Mouse (Mus musculus) erythroblast, adult 5-6 weeks (primary cell): Measurements from ENCODE around the gene Gm20662. TPM values are rescaled to one million over a fixed set of nuclear protein-coding genes. Genes with fewer than 3 reads are reported as not detected.

Source experiments
- ATAC-seq: replicated peaks from 2 replicates; pipeline ENCODE4 v1.8.0; 2016; ENCODE audit warnings: moderate number of reproducible peaks, mild to moderate bottlenecking, moderate TSS enrichment, inconsistent platforms; ENCODE audit not compliant: poor library complexity, low FRiP score, severe bottlenecking
- total RNA-seq, 2 experiments: library from RNA; stranded (forward) in 1 of 2; stranded (reverse) in 1 of 2; fragments of 150-400 nt in 1 of 2; fragments of 200-764, 138-1000 nt in 1 of 2; gene quantifications; 2 replicates each; pipeline versions ENCODE4 v1.2.3 to v1.2.4; 2015 to 2017; ENCODE audit warnings: low replicate concordance in 2 of 2

The Gm20662 gene
- total RNA-seq, 2 experiments from 2014 or later = 16.9 TPM; not detected in 1

DNA sequence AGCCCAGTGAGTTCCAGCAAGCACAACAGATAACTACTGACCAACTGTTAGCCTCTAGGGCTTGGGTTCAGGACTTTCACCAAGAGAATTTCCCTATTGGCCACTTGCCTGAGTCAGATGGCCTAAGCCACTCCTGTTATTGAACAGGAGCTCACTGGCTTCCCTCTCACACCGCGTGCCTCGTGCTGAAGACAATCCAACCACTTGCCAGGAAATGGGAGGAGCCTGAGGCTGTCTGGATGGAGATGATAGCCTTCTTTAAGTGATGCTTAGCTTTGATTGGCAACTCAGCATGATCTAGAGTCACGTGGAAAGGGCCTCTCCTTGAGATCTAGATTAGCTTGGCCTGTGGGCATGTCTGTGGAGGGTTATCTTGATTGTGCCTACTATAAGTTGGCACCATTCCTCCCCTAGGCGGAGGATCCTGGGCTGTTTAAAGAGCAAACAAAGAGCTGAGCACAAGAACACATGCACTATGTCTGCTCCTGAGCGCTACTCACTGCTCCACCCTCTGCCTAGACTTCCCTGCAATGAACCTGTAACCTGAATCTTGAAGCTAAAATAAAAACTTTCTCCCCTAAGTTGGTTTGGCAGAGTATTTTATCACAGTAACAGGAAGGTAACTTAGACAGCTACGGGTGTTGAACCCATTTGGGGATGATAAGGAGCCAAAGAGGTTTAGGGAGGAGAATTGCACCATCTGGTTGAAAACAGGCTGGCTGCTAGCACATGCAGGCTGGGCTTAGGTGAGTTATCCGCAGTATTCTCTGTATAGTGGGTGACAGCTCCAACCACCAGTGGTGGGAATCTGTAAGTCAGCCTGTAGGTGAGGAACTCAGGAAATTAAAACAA, 24.2 kb upstream of the Gm20662 start:
- ATAC-seq = peak; percentile 64

DNA sequence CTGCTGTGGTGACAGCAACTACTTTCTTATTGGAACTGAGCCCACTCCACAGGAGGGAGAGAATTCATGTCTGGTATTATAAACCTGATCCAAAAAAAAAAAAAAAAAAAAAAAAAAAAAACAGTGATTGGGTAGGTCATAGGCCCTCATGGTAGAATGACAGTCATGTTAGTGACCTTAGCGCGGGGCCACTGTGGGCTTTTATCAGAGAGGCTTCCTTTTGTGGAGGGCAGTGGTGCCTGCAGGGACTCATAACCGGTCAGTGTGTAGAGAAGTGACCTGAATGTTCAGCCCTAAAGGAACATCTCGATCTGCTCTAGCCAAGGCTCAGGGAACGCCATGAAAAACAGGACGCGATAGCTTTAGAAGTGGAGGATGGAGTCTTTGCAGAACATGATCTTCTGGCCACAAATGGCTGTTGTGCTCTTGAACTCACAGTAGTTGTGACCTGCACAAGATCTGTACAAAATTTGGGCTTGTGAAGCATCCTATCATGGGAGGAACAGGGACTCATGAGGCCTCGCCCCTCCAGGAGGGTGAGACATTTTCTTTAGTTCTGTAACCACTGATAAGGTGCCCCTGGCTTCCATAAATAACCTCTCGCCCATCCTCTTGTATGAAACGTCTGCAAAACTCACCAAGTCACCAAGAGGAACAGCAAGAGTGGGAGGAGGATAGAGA, 21.5 kb upstream of the Gm20662 start:
- peak; percentile 59 for ATAC-seq

DNA sequence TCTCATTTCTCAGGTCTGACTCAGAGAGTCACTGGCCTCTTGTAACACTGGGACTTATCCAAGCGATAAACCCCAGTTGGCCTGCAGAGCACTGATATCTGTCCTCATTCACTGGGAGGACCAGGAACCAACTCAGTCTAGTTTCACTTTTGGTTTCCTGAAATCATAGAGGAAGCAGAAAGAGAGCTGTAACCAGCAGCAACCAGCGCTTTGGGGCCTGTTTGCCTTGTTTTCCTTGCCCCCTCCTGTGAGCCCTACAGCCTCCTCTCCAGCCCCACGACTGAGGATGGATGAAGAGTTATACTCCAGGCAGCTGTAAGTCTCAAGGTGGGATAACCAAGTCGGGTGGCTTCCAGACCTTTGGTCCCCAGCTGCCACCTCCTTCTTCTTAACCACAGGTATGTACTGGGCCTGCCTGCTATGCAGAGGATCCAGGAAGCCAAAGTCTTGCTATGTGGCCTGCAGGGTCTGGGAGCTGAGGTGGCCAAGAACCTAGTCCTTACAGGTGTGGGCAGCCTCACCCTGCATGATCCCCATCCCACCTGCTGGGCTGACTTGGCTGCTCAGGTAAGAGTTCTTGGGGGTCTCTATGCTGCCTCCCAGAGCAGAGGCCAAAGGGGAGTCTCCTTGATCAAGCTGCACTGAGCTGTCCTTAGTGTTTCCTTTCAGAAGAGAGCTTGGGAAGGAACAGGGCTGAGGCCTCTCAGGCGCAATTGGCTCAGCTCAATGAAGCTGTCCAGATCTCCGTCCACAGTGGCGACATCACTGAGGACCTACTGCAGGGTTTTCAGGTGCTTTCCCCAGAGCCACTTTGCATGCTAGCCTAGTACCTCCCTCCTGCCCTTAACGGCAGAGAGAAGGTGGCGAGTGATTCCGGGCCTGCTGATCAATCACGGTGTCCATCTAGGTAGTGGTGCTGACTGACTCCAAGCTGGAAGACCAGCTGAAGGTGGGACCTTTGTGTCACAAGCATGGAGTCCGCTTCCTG, 20.5 kb upstream of the Gm20662 start, which contains the start of gene Uba7:
Gene Uba7, plus strand, starts transcription at position 107 of the 988 bp plus-strand sequence.
- ATAC-seq = peak; percentile 63

DNA sequence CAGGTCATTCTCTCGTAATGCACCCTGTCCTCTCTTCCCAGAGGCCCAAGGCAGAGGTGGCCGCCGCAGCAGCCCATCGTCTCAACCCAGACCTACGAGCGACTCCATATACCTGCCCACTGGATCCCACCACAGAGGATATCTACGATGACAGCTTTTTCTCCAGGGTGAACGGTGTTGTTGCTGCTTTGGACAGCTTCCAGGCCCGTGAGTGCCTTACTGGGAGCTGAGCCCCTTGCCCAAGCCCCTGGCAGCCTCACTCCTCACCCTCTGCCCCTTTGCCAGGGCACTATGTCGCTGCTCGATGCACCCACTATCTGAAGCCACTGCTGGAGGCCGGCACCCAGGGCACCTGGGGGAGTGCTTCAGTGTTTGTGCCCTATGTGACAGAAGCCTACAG, 17.3 kb upstream of the Gm20662 start:
- no peak for ATAC-seq

DNA sequence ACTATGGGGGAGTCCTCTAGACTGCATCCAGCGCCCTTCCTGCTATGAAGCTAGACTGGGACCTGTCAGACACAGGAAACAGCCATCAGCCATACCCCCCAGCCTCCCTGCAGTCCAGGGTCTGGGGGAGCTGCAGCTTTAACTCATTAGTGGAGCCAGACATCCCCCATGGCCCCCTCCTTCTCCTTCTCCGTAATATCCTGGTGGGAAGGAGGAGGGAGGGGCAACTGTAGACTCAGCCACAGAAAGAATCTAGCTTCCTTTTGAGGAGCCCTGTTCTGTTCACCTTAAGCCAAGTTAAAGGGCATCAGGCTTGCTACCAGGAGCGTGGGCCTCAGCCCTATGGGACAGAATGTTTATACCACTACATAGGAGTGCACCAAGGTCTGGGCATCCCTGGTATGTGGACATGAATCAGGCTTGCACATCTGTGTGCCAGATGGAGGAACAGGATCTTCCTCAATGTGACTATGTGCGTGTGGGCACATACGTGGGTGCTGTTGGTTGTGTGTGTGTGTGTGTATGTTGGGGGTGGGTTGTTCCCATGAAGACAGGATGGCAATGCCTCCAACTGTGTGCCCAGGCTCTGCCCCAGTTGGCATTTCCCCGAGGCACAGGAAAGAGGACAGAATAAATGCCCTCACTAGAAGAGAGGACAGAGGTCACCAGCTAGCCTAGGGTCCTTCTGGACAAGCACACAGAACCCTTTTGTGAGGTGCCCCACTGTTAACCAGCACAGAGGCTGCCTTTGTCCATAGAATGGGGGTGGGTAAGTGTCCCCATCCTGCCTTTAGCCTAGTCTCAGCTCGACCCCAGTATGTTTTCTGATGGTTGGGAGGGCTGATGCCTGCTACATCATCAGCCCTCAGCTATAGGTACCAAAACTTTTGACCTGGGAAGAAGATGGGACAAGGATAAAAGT, 14.2 kb upstream of the Gm20662 start:
- ATAC-seq = no peak

DNA sequence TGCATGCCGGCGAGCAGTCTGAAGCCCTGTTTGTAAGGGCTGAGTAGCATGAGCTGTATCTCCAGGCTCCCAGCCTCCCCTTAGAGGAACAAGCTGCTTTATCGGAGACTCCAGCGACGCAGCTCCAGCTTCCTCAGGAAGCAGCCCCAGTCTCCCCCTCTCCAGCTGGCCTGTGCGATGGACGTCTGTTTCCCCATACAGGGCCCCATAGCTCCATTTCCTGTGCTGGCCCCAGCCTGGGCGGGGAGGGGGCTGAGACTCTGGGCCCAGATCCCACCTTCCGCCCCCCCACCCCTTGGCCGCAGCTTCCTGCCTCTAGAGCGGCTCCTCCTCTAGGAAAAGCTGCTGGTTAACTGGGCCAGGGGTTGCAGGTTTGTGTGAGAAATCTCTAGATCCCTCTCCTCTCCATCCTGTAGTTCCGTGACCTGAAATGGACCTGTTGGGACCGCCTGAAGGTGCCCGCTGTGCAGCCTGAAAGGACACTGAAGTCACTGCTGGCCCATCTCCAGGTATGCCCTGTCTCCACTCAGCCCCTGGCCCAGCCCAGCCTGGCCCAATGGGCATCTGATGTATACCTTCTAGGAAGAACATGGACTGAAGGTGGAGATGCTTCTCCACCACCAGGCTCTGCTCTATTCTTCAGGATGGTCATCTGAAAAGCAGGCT, 13.3 kb upstream of the Gm20662 start, which contains the start of gene Gm20661:
Gene Gm20661, plus strand, starts transcription at position 378 of the 666 bp plus-strand sequence.
- ATAC-seq = peak; percentile 56

DNA sequence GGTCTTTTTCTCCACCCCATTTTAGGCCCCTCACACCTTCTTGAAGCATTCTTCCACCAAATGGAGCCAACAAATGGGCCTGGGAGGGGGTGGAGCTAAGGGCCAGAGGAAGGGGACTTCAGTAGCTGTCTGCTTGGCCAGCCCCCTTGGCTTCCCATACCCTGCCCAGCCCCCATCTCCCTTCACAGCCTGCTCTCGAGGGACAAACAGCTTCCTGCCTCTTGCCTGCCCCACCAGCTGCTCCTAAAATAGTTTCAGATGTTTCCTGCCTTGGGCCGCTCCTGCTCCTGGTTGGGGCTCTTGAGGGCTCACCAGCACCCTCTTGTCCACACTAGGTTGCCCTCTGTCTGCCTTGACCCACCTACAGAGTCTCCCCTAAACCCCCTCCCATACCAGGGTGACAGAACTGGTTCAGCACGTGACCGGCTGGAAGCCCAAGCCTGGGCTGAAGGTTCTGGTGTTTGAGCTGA, 12.7 kb upstream of the Gm20662 start:
- no peak for ATAC-seq

DNA sequence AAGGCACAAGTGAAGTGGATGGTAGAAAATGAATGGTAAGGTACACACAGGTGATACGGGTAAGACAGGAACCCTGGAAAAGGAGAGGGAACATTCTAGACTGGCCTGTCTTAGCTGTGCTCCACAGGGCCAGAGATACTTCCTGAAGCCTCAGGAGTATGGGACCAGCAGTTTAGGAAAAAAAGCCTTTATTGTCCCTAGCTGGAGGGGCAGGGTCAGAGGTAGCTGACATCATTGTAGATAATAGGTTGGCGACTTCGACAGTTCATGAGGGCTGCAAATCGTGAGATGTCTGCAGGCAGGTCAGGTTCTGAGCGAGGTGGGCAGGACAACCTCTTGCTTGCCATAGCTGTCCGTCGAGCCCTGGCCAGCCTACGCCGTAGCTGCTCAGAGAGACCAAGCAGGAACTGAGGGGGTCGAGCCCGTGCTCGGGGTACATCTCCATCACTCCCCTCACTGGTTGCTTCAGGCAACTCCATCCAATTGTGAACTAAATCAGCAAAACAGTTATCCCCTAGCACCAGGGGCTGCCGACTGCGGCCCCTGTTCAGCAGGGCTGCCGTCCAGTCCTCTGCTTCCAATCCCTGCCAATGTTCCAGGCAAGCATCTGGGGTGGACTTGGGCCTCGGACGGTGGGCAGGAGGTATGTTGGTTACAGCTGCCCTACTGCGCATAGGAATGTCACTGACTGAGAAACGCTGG, 11.9 kb upstream of the Gm20662 start:
- no peak for ATAC-seq

DNA sequence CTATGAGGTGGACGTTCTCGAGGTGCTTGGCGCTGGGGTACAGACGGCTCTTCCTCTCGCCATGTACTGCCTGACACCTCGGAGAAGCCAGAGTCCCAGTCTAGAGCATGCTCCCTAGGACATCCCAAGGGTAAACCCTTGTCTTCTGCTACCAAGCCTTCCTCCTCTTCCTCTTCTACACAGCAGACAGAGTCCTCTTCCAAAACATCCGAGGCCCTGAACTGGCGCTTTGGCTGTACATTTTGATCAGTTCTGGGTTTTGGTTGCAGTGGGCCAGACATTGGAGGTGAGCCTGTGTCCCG, 11.4 kb upstream of the Gm20662 start:
- peak; percentile 0; the same call in 1 of the 2 replicates for ATAC-seq

DNA sequence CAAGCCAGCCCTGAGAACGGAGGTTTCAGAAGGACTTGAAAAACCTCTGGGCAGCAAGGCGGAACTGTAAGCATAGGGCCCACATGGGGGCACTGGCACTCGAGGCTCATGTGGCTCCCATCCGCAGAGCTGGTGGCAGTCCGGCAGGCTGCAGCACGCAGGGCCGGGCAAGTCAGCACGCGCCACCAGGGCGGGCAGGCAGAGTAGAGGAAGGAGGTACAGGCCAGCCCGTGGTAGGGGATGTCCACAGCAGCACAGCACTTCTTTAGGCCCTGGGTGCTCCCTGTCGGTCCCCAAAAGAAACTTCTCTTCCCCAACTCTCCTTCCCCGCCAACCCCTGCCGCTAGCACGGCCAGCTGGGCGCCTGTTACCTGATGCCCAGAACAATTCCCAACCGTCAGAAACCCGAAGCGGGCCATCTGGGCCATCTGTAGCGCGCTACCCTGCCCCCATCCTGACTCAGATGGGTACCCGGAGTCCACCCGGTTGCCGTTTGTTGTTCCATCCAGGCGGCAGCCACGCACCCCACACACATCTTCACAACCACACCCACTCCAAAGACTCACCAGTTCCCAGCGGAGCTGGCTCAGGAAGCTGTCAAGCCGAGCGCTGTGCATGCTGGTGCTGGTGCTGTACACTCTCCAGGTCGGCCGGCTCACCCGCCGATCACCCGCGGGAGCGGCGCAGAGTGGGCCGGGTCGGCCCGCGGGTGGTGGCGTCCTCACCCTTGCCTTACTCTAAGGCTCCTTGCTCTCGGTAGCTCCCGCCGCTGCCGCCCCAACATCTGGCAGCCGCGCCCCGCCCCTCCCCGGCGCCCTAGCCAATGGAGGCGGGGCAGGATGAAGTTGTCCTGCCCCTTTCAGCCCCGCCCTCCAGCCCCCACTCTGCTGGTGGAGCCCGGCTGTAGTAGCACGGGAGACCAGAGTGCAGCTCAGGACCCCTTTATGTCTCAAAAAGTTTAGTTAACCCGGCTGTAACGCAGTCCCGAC, 10.7 kb upstream of the Gm20662 start, which contains the start of gene Inka1:
Gene Inka1, minus strand, starts transcription at position 749 of the 989 bp plus-strand sequence.
- ATAC-seq = peak; percentile 67

DNA sequence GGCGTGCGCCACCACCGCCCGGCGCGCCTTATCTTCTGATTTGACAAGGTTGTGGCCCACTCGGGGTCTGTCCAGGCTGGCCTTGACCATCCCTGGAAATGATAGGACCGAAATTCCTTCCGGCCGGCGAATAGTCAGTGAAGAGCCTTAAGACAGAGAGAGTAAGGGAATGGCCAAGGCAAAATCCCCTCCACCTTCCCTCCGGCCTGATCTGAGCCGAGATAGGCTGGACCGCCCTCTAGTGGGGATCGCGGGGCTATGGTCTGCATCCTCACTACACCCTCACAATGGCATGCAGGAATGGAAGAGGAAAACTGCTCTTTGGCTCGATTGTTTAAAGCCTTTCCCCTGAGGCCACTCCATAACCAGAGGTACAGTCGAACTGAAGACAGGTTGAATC, 9.8 kb upstream of the Gm20662 start:
- peak; percentile 40 for ATAC-seq

DNA sequence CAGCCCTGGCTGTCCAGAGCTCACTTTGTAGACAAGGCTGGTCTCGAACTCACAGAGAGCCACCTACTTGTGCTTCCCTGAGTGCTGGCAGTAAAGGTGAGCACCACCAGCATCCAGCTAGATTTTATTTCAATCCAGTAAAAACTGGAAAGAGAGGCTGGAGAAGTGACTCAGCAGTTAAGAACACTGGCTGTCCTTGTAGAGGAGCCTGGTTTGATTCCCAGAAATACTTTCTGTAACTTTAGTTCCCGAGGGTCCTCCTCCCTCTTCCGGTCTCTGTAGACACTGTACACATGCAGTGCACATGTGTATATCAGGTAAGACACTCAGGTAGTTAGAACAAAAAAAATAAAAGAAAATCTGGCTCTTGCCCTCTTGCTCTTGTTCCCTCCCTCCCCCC, 8.2 kb upstream of the Gm20662 start:
- no peak for ATAC-seq

DNA sequence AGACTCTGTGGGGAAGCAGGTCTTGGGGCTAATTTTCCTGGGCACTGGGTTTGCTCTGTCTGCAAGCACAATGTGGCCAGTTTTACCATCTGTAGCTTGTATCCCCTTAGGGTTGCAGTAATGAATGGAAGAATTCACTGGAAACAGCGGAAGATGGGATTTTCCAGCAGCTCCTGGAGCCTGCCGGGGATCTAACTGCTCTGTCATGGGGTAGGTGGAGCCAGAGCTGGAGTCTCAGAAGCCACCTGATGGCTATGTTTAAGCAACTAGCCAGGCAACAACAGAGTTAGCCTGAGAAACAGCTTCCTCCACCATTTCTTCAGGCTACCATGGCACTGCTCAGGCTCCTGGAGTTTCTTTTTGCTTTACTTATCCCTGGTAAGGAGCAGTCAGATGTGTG, 4.0 kb upstream of the Gm20662 start, which contains the start of gene Cdhr4:
Gene Cdhr4, plus strand, starts transcription at position 301 of the 400 bp plus-strand sequence.
- ATAC-seq = no peak

DNA sequence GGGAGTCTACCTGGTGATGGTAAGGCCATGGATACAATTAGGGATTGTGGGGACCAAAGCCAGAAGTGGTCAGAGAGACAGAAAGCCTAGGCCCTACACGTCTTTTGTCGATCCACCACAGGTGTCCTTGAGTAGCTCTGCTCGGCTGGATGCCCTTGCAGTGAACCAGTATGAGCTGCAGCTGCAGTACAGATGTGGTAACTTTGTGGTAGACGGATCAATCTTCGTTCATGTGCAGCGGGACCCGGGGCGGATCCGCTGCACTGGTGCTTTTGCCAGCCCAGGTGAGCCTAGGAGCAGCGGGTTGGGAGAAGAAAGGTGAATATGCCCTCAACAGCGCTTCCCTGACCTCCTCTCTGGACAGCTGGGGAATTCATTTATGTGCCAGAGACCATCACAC, 3.1 kb upstream of the Gm20662 start:
- no peak for ATAC-seq

DNA sequence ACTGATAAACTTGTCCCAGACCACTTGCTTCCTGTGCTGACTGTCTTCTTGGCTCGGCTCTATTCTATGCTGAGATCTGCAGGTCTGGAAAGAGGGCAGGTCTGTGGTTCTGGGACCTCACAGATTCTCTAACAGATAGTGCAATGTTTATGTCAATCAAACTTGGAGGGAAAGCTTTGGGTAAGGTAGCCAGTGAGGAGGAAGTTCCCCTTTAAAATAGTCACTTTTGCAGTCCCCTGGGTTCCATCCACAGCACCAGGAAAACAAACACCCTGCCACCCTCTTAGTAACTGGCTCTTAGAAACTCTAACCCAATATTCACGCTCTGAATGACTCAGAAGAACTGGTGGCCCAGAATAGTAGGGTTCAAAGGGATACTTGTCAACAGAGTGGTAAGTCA, 1.7 kb upstream of the Gm20662 start:
- ATAC-seq = no peak

DNA sequence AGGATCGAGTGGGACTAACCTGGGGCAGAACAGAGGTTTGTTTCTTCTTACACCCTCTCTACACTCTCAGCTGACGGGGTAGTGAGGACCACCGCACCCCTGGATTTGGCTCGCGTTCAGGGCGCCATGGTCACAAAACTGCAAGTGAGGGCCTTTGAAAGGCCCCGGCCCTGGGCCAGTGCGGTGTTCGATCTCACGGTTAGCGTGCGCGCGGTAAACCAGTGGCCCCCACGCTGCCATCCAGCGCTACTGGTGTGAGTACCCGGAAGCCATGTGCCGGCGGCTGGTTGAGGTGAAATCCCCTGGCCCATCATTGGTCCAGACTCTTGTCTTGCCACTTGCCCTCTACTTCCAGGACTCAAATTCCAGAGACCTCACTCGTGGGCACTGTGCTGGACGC, 636 bp upstream of the Gm20662 start:
- no peak for ATAC-seq
